Mouse (Mus musculus): ENCODE results near the gene Lmf1. TPM values are rescaled to one million over a fixed set of nuclear protein-coding genes. Genes with fewer than 3 reads are reported as not detected.

The Lmf1 gene
- polyA plus RNA-seq, 1 experiment from 2014 or later = 29.4 TPM

- H3K36me3 ChIP-seq = no peaks in the 10 kb centered on the region
- H3K27ac ChIP-seq = peak overlapping the region; percentile 37; the same call in 1 of the 2 replicates
- H3K27me3 ChIP-seq = no peaks in the 10 kb centered on the region
- no peak for ATAC-seq (ENCODE audit: insufficient number of reproducible peaks, insufficient read depth, low FRiP score, low TSS enrichment)
- H3K4me1 ChIP-seq = peaks cover 21% of the 10 kb centered on the region
- H3K9ac ChIP-seq = no peak overlapping the region
- no peak overlapping the region for H3K4me2 ChIP-seq (replicated peaks)
- WGBS = 40% methylated on average over 20 of the region's 20 CpGs
- H3K4me3 ChIP-seq = no peak overlapping the region
- no peaks in the 10 kb centered on the region for H3K9me3 ChIP-seq
Measured at GRCm38 (mm10) chr17:25626196-25627043, 47.5 kb downstream of the Lmf1 start.

- Histone ChIP-seq H3K27ac (no peak overlapping the region), H3K36me3 (peaks cover 23% of the 10 kb centered on the region), H3K4me2 (replicated peaks) (no peak overlapping the region), H3K9me3 (no peaks in the 10 kb centered on the region), H3K4me1 (peaks cover 14% of the 10 kb centered on the region; the same call in 1 of the 2 replicates), H3K4me3 (no peak overlapping the region), H3K27me3 (no peaks in the 10 kb centered on the region), H3K9ac (no peak overlapping the region)
- ATAC-seq (ENCODE audit: insufficient number of reproducible peaks, insufficient read depth, low FRiP score, low TSS enrichment) = no peak
- 82% methylated on average over 5 of the region's 5 CpGs for WGBS
Measured at GRCm38 (mm10) chr17:25630313-25630712, 51.4 kb downstream of the Lmf1 start.

DNA sequence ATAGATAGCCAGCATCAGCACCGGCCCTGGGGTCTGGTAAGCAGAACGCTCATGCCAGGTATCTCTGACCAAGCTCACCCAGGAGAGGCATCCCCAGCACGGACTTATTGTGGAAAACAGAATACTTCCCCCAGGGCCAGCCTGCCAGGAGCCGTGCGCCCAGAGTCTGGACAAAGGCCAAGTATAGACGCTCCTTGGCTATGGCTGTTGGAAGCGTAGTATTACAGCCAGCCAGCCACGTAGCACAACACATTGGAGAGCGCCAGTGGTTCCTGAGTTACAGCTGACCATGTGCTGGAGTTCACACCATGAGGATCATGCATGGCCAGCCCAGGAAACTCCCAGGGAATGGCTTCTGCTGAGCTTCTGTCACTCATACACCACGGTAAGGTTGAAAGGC is 55.2 kb downstream of the Lmf1 start:
- no peak overlapping the region for H3K9ac ChIP-seq
- H3K4me2 ChIP-seq (replicated peaks) = no peak overlapping the region
- no peak overlapping the region for H3K4me3 ChIP-seq
- no peak for ATAC-seq (ENCODE audit: insufficient number of reproducible peaks, insufficient read depth, low FRiP score, low TSS enrichment)
- H3K36me3 ChIP-seq = peaks cover 23% of the 10 kb centered on the region
- no peaks in the 10 kb centered on the region for H3K9me3 ChIP-seq
- no peaks in the 10 kb centered on the region for H3K27me3 ChIP-seq
- no peak overlapping the region for H3K27ac ChIP-seq
- H3K4me1 ChIP-seq = 0 out of 2 replicates have a peak, but pooled peaks cover 7% of the 10 kb centered on the region
- WGBS = 82% methylated on average over 10 of the region's 10 CpGs

DNA sequence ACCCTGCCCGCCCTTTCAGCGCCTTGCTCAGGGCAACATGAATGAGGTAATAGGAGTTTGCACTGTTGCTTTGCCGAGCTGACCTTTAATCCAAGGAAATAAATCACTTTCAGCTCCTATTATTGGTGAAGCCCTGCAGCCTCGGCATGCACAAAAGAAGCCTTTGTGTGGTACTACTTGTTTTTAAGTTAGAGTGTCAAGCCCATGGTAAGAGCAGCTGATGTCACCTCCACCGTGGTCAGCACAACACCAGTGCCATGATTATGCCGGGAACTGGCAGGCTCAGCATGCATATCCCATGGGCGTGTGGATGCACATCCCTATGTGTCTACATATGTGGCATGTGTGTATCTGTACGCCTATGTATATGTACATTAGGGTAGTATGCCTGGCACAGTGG is 56.5 kb downstream of the Lmf1 start:
- Histone ChIP-seq H3K9ac (no peak overlapping the region), H3K27me3 (no peaks in the 10 kb centered on the region), H3K36me3 (peaks cover 23% of the 10 kb centered on the region), H3K4me2 (replicated peaks) (no peak overlapping the region), H3K27ac (peak overlapping the region; percentile 32; the same call in 1 of the 2 replicates), H3K4me1 (0 out of 2 replicates have a peak, but pooled peaks cover 7% of the 10 kb centered on the region), H3K4me3 (no peak overlapping the region), H3K9me3 (no peaks in the 10 kb centered on the region)
- WGBS = 40% methylated on average over 8 of the region's 8 CpGs
- ATAC-seq (ENCODE audit: insufficient number of reproducible peaks, insufficient read depth, low FRiP score, low TSS enrichment) = no peak

- 76% methylated on average over 5 of the region's 5 CpGs for WGBS
- H3K27ac ChIP-seq = peak overlapping the region; percentile 32; the same call in 1 of the 2 replicates
- peaks cover 23% of the 10 kb centered on the region for H3K36me3 ChIP-seq
- H3K9me3 ChIP-seq = no peaks in the 10 kb centered on the region
- no peak overlapping the region for H3K4me2 ChIP-seq (replicated peaks)
- H3K9ac ChIP-seq = no peak overlapping the region
- 0 out of 2 replicates have a peak, but pooled peaks cover 7% of the 10 kb centered on the region for H3K4me1 ChIP-seq
- H3K4me3 ChIP-seq = no peak overlapping the region
- H3K27me3 ChIP-seq = no peaks in the 10 kb centered on the region
- ATAC-seq (ENCODE audit: insufficient number of reproducible peaks, insufficient read depth, low FRiP score, low TSS enrichment) = no peak
Measured at GRCm38 (mm10) chr17:25635806-25636205, 56.9 kb downstream of the Lmf1 start.

GRCm38 (mm10) chr17:25637986-25638385 is 59.1 kb downstream of the Lmf1 start:
- WGBS = 48% methylated on average over 7 of the region's 7 CpGs
- no peak overlapping the region for H3K9ac ChIP-seq
- no peak overlapping the region for H3K4me2 ChIP-seq (replicated peaks)
- H3K27me3 ChIP-seq = no peaks in the 10 kb centered on the region
- no peaks in the 10 kb centered on the region for H3K9me3 ChIP-seq
- peaks cover 9% of the 10 kb centered on the region for H3K4me1 ChIP-seq
- no peak for ATAC-seq (ENCODE audit: insufficient number of reproducible peaks, insufficient read depth, low FRiP score, low TSS enrichment)
- H3K27ac ChIP-seq = no peak overlapping the region
- peaks cover 14% of the 10 kb centered on the region for H3K36me3 ChIP-seq
- no peak overlapping the region for H3K4me3 ChIP-seq

- H3K4me1 ChIP-seq = peaks cover 13% of the 10 kb centered on the region
- H3K36me3 ChIP-seq = peaks cover 11% of the 10 kb centered on the region
- H3K4me2 ChIP-seq (replicated peaks) = no peak overlapping the region
- ATAC-seq (ENCODE audit: insufficient number of reproducible peaks, insufficient read depth, low FRiP score, low TSS enrichment) = no peak
- no peak overlapping the region for H3K27ac ChIP-seq
- H3K9ac ChIP-seq = no peak overlapping the region
- no peaks in the 10 kb centered on the region for H3K27me3 ChIP-seq
- no peaks in the 10 kb centered on the region for H3K9me3 ChIP-seq
- 73% methylated on average over 4 of the region's 4 CpGs for WGBS
- H3K4me3 ChIP-seq = no peak overlapping the region
Measured at GRCm38 (mm10) chr17:25638442-25638841, 59.6 kb downstream of the Lmf1 start.

GRCm38 (mm10) chr17:25640956-25641355 is 62.1 kb downstream of the Lmf1 start:
- no peak overlapping the region for H3K4me2 ChIP-seq (replicated peaks)
- no peaks in the 10 kb centered on the region for H3K27me3 ChIP-seq
- H3K36me3 ChIP-seq = no peaks in the 10 kb centered on the region; the same call in 1 of the 2 replicates
- no peak overlapping the region for H3K9ac ChIP-seq
- H3K9me3 ChIP-seq = no peaks in the 10 kb centered on the region
- ATAC-seq (ENCODE audit: insufficient number of reproducible peaks, insufficient read depth, low FRiP score, low TSS enrichment) = no peak
- peaks cover 34% of the 10 kb centered on the region for H3K4me1 ChIP-seq
- no peak overlapping the region for H3K4me3 ChIP-seq
- 26% methylated on average over 4 of the region's 4 CpGs for WGBS
- H3K27ac ChIP-seq = no peak overlapping the region

DNA sequence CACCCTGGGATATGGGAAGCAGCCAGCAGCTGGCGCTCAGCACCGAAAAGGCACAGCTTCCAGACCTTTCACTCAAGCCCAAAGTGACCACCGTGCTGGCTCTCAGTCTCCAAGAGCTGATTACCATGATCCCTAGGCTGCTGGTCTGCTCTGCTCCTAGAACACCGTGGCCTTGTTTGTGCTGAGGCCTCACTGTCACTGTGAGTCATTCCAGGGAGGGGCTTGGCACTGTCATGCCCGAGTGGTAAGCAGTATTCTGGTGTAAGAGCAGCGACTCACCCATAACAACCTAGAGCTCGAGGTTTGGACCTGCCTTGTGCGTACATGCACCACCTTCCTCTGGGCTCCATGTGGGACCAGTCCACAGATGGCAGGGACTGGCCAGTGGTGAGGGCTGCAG is 63.1 kb downstream of the Lmf1 start:
- no peaks in the 10 kb centered on the region for H3K9me3 ChIP-seq
- H3K9ac ChIP-seq = no peak overlapping the region
- H3K27ac ChIP-seq = no peak overlapping the region
- no peak overlapping the region for H3K4me2 ChIP-seq (replicated peaks)
- 82% methylated on average over 8 of the region's 8 CpGs for WGBS
- H3K4me3 ChIP-seq = no peak overlapping the region
- H3K4me1 ChIP-seq = peaks cover 36% of the 10 kb centered on the region
- peaks cover 5% of the 10 kb centered on the region; the same call in 1 of the 2 replicates for H3K36me3 ChIP-seq
- no peak for ATAC-seq (ENCODE audit: insufficient number of reproducible peaks, insufficient read depth, low FRiP score, low TSS enrichment)
- no peaks in the 10 kb centered on the region for H3K27me3 ChIP-seq

DNA sequence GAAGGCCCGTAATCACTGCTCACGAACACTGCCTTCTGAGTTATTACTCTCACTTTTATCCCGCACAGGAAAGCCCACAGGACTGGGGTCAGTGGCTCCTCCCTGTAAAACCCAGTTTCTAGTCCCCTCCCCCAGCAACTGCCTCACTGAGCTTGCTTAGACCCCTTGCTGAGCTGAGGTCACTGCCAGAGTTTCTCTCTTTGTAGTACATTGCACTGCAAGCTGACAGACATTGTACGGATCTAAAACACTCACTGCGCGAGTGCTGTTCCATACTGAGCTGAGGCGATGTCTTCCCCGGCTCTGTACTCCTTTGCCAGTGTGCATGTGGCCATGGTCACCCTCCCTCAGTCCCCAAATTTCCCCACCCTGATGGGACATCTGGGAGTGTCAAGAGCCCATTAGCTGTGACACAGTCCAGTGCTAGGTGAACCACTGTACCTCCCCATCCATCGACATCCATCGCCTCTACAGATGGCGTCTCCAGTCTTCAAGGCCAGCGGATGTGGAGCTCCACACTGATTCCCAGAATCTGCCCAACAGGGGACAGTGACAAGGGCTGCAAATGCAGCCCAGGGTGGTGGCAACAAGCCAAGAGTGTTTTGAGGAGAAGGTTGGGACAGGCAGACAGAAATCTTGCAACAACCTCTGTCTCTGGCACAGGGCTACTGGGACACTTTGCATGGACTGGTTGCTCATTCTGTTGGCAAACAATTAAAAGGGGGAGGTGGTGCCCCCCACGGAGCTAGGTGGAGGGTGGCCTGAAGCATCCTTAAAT is 64.8 kb downstream of the Lmf1 start:
- peak; percentile 55; the same call in 1 of the 2 replicates for ATAC-seq (ENCODE audit: insufficient number of reproducible peaks, insufficient read depth, low FRiP score, low TSS enrichment)
- Histone ChIP-seq H3K4me1 (peaks cover 39% of the 10 kb centered on the region), H3K27ac (peak overlapping the region; percentile 24), H3K9me3 (no peaks in the 10 kb centered on the region), H3K27me3 (no peaks in the 10 kb centered on the region), H3K9ac (no peak overlapping the region), H3K4me2 (replicated peaks) (no peak overlapping the region), H3K4me3 (no peak overlapping the region), H3K36me3 (peaks cover 14% of the 10 kb centered on the region; the same call in 1 of the 2 replicates)
- 67% methylated on average over 13 of the region's 13 CpGs for WGBS

DNA sequence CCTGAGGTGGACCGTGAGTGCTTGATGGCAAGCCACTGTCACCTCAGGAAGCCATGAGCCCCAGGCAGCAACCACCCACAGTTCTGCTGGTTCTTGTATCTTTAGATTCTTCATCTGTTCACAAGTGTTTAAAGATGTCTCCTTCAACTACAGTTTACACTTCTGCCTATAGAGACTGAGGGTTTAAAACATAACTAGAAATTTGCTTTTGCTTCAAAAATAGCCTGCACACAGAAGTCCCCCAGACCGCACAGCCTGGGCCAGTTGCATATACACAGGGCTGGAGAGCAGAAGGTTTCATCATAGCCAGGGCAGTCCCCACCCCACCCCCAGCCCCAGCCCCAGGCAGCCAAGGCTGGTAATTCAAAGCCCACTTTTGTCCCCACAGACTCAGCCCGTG is 65.9 kb downstream of the Lmf1 start:
- Histone ChIP-seq H3K27ac (no peak overlapping the region; the same call in 1 of the 2 replicates), H3K4me3 (no peak overlapping the region), H3K9me3 (no peaks in the 10 kb centered on the region), H3K4me2 (replicated peaks) (no peak overlapping the region), H3K9ac (no peak overlapping the region), H3K4me1 (peaks cover 42% of the 10 kb centered on the region), H3K27me3 (no peaks in the 10 kb centered on the region), H3K36me3 (peaks cover 22% of the 10 kb centered on the region; the same call in 1 of the 2 replicates)
- ATAC-seq (ENCODE audit: insufficient number of reproducible peaks, insufficient read depth, low FRiP score, low TSS enrichment) = no peak
- 85% methylated on average over 3 of the region's 3 CpGs for WGBS
